Mouse (Mus musculus) bone marrow, adult 2 months (tissue): ENCODE data around the gene Cpt1a. TPM values are rescaled to one million over a fixed set of nuclear protein-coding genes. Genes with fewer than 3 reads are reported as not detected.

Experiments
- H3K27ac ChIP-seq: fragments of 200-500 bp; 2 replicates; pipeline ENCODE4 v1.5.1; 2012; ENCODE audit warnings: low read depth, mild to moderate bottlenecking, control low read depth, inconsistent platforms, low read length; ENCODE audit not compliant: control insufficient read depth, poor library complexity, insufficient read depth
- H3K4me1 ChIP-seq: fragments of 200-500 bp; 2 replicates; pipeline ENCODE4 v1.6.1; 2011; ENCODE audit warnings: low read length; ENCODE audit not compliant: control insufficient read depth, insufficient read depth
- H3K4me3 ChIP-seq: fragments of 200-500 bp; replicated peaks from 2 replicates; pipeline ENCODE3; 2011; ENCODE audit warnings: mild to moderate bottlenecking, low read depth, low read length, control low read depth; ENCODE audit not compliant: control insufficient read depth
- CTCF ChIP-seq: fragments of 200-500 bp; IDR thresholded peaks from 2 replicates; pipeline ENCODE4 v1.5.1; 2011; ENCODE audit warnings: low read length, control low read depth; ENCODE audit not compliant: control insufficient read depth, insufficient read depth
- POLR2A ChIP-seq: fragments of 200-500 bp; IDR thresholded peaks from 2 replicates; pipeline ENCODE4 v1.6.1; 2011; ENCODE audit warnings: low read depth, mild to moderate bottlenecking, control low read depth, low read length, borderline replicate concordance; ENCODE audit not compliant: control insufficient read depth
- WGBS: fragments of 180-500 bp; shearing (Covaris S2); methylation state at CpG from one replicate; pipeline ENCODE4 v1.1.7; 2018; 5-methylcytosine and 5-hydroxymethylcytosine counted together
- polyA plus RNA-seq: library from polyadenylated mRNA; stranded (reverse); fragments of >200 nt; gene quantifications from 2 replicates; pipeline ENCODE4 v1.2.4, GENCODE M21; 2011; ENCODE audit warnings: low replicate concordance; ENCODE audit not compliant: missing spikeins, insufficient read depth, insufficient read length

Gene Cpt1a
- polyA plus RNA-seq, 1 experiment: 27.9 TPM

DNA sequence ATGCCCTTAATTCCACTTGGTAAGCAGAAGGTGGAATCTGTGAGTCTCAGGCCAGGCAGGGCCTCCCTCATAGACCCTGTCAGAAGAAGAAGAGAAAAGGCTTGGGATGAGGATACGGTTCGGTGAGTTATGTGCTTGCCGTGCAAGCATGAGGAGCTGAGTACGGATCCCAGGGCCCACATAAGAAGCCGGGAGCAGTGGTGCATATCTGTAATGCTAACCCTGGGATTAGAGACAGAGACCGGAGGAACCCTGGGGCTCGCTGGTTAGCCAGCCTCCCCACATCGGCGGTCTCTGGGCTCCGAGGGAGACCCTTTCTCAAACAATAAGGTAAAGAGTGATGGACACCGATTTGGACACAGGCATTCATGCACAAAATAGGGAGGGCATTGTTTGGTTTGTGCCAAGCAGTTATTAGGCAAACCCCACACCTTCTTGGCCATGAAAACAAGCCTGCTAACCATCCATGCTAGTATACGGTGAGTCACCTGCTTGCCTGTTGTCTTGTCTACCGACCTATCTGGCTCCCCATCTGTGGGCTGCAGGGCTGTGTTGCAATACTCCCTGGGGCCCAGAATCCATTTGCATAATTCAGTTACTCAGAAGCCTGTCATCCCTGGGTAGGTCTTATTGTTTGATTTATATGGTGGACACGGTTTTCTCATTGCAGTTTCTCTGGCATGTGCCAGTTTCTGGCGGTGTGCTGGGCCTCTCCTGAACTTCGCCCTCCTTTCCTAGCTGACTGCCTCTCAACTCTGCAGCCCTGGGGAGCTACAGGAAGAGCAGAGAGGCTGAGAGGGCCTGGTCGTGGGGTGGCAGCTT, 11.8 kb downstream of the Cpt1a start:
- no peak overlapping the region for H3K4me3 ChIP-seq
- WGBS: 51% methylated on average over 17 of the region's 17 CpGs
- H3K27ac ChIP-seq: peak overlapping the region; percentile 61
- peaks cover 21% of the 10 kb centered on the region for H3K4me1 ChIP-seq
- TF ChIP-seq POLR2A (no peak), CTCF (no peak)

DNA sequence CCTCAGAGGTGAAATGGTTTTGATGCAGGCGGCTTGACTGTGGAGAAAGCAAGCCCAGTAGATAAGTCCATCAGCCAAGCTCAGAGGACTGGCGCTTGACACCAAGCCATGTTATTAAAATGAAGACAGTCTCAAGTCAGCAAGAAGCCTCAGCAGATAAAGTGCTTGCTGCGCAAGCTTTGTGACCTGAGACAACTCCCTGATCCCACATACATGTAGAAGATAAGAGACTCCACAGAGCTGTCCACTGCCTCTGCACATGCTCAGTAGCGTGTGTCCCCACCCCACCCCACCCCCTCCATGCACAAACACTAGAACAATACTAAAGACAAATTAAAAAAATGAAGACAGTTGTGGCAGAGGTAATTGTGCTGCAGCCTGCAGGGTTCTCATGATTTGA, 12.4 kb downstream of the Cpt1a start:
- TF ChIP-seq CTCF: no peak
- no peak for TF ChIP-seq POLR2A
- whole genome bisulfite sequencing: 58% methylated on average over 4 of the region's 4 CpGs
- no peak overlapping the region for H3K4me3 ChIP-seq
- H3K27ac ChIP-seq: peak overlapping the region; percentile 61
- H3K4me1 ChIP-seq: peaks cover 24% of the 10 kb centered on the region

DNA sequence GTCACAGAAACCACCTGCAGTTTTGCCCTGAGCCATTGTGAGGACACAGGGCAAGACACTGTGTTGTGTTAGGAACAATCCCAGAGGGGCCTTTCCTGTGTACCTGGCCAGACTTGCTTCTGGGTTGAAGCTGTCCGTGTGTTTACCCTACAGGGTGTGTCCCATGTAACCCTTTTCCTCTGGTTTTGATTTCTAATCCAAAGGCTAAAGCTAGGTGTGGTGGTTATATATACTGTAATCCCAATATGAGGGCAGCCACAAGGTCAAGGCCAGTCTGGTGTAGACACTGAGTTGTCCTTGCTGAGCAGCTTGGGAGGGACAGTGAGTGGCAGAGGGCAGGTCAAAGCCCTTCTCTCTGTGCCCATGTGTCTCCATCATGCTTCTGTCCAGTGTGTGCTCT, 13.8 kb downstream of the Cpt1a start:
- H3K27ac ChIP-seq: no peak overlapping the region
- 70% methylated on average over 1 of the region's 1 CpGs for WGBS
- peaks cover 24% of the 10 kb centered on the region for H3K4me1 ChIP-seq
- no peak for TF ChIP-seq CTCF
- no peak overlapping the region for H3K4me3 ChIP-seq

DNA sequence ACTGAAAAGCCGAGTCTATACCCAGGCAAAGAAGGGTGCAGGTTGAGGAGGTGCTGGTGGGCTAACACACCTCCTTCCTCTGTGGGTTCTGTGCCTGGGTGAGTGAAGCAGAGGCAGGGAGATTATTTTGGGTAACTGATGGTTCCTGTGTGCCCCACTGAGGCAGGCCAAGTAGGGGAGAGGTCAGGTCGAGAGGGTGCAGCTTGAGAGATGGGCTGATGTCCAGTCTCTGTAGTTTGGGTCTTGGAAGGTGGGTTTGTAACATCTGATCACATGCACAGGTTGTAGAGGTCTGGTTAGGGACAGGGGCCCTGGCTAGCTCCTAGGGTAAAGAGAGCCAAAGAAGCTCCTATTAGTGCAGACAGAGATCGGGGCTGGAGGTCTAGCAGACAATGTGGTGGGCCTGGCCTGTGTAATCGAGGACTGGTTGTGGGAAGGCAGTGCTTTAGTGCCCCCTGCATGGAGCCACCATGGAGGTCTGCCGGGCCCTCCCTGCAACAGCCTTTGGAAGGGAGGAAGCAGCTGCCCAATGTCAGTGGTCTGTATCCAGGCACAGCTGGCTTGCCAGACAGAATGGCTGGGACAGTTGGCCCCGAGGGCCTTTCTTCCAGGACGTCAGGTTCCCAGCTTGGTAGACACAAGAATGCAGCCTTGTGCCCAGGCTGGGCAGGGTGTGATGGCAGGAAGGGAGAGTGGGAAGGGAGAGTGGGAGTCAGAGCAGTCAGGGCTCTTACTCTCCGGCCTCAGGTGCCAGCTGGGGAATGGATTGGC, 14.5 kb downstream of the Cpt1a start:
- H3K27ac ChIP-seq: no peak overlapping the region
- WGBS: 49% methylated on average over 8 of the region's 8 CpGs
- TF ChIP-seq CTCF (no peak), POLR2A (no peak)

DNA sequence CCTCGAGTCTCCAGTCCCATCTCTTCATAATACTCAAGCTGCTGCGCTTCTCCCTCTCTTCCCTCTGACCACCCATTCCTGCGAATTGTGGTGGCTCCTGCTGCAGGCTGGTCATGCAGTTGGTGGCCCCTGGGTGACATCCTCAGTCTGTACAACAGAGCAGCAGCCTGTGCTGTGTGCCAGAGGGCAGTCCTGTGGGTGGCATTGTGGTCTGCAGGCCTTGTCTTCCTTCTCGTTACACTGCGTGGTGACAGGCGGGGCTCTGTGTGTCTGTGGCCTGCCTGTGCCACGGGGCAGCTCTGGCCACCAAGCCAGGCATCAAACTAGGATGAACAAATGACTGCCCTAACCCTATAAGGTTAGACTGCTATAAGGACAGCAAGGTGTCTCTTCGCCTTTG, 17.1 kb downstream of the Cpt1a start:
- WGBS: 34% methylated on average over 8 of the region's 8 CpGs
- no peak overlapping the region for H3K27ac ChIP-seq
- H3K4me1 ChIP-seq: peaks cover 15% of the 10 kb centered on the region
- TF ChIP-seq CTCF (no peak), POLR2A (no peak)
- no peak overlapping the region for H3K4me3 ChIP-seq

More for the DNA sequence above, 14.5 kb downstream of the Cpt1a start:
- Histone ChIP-seq H3K4me3 (no peak overlapping the region), H3K4me1 (peaks cover 24% of the 10 kb centered on the region)

DNA sequence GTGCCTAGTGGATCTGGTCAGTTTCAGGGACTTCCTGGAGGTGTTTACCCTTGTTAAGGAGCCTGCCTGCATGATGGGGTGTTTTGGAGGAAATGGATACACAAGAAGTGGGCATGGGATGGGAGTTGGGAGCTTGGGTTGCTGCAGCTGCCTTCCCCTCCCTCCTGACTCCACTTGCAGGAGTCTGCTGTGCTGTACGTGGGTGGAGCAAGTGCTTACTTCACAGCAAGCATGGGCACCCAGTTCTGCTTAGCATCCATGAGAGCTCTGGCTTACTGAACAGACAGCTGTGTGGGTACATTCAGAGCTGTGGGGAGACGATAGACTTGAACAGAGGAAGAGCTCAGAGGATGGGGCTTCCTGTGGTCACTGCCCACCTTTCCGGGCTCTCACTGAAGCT, 18.9 kb downstream of the Cpt1a start:
- H3K27ac ChIP-seq: no peak overlapping the region
- no peak overlapping the region for H3K4me3 ChIP-seq
- peaks cover 9% of the 10 kb centered on the region; the same call in 1 of the 2 replicates for H3K4me1 ChIP-seq
- TF ChIP-seq CTCF (no peak), POLR2A (no peak)
- WGBS: 16% methylated on average over 3 of the region's 3 CpGs

DNA sequence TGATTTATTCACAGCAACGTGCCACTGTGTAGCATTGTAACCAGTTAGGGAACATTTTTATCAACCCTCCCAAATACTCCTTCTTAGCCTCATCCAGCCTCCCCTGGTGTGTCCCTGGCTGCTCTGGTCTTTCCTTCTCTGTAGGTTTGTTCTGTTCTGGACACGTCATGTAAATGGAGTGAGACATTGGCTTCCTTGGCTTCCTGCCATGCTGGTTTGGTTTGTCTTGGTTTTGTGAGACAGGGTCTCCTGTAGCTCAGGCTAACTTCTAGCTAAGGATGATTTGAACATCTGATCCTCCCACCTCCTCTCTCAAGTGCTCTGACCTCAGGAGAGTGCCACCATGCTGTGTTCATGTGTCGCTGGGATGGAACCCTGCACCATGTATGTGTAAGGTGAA, 21.8 kb downstream of the Cpt1a start:
- 74% methylated on average over 3 of the region's 3 CpGs for WGBS
- H3K4me1 ChIP-seq: peaks cover 2% of the 10 kb centered on the region; the same call in 1 of the 2 replicates
- TF ChIP-seq CTCF: no peak
- TF ChIP-seq POLR2A: no peak
- H3K27ac ChIP-seq: no peak overlapping the region
- no peak overlapping the region for H3K4me3 ChIP-seq

DNA sequence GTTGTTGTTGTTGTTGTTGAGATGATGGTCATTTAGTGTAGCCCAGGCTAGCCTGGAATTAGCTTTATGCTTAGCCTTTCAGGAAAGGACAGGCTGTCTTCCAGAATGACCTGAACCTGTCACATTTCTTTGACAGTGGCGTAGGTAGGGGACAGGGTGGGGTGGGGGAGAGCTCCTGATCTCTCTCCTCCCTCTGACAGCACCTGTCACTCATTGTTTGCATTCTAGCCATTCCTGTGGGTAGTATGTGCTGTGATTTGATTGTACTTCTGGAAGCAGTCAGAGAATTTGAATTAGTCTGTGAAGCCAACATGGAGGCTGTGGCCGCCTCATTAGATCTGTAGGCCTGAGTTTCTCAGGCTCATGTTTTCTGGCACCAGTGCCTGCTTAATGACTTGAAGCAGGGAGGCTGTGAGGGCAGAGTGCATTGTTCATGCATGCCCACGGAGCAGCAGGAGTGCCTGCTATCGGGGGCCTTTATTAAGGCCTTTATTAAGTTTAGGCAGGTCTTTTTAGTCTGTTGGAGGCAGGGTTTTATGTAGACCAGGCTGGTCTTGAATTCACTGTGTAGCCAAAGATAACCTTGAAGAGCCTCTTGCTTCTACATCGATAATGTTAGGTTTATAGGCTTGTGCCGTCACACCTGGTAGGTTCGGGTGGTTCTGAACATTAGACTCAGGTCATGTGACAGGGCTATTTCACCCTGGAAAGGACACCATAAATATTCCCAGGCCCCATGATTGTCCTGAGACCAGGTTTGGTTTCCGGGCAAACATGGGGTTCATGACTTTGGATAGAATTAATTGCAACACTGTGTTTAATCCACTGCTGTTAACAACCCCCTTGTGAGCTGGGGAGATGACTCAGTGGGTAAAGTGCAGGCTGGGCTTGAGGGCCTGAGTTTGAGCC, 22.8 kb downstream of the Cpt1a start:
- Histone ChIP-seq H3K27ac (no peak overlapping the region), H3K4me1 (no peaks in the 10 kb centered on the region; the same call in 1 of the 2 replicates), H3K4me3 (no peak overlapping the region)
- TF ChIP-seq POLR2A: no peak
- TF ChIP-seq CTCF: no peak
- WGBS: 86% methylated on average over 8 of the region's 8 CpGs
